Mouse (Mus musculus) embryo, embryonic 10 days (tissue): Measurements from ENCODE around the gene Wdr83.

Experiments used
- DNase-seq: peaks from one replicate; pipeline ENCODE4 v3.0.0-alpha.2; 2015; ENCODE audit warnings: low spot score

The Wdr83 gene

DNA sequence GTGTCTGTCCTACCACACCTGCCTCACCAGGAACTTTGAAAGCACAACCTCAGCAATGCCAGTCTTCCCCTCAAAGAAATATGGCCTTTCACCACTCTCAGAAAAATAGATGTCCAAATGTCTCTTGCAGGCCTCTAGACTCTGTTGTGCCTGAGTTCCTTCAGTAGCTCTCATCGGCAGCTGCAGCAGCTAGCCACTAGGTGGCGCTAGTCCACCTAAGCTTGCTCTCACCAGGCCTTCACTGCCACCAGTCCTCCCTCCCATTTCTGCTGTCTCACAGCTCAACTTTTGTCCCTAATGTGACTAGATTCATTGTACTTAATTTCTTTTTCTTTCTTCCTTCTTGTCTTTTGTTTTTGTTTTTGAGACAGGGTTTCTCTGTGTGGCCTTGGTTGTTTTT lies 4.1 kb downstream of the Wdr83 start:
- DNase-seq: peak; percentile 94

DNA sequence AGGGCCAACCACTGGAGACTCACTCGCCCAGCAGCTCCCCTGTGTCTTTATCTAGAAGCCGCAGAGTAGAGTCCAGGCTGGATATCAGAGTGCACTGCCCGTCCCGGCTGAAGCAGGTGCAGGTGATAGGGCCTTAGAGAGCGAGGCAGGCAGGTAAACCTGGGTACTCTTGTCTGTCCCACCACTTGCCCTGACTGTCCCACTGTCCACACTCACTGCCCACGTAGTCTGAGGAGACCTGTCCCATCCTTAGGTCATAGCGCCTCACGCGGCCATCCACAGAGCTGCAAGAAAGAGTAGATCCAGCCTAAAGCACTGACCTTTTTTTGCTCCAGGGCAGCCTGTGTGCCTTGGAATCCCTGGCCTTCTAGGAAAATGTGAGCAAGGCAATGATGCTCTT lies 5.1 kb downstream of the Wdr83 start:
- DNase-seq: peak; percentile 64

DNA sequence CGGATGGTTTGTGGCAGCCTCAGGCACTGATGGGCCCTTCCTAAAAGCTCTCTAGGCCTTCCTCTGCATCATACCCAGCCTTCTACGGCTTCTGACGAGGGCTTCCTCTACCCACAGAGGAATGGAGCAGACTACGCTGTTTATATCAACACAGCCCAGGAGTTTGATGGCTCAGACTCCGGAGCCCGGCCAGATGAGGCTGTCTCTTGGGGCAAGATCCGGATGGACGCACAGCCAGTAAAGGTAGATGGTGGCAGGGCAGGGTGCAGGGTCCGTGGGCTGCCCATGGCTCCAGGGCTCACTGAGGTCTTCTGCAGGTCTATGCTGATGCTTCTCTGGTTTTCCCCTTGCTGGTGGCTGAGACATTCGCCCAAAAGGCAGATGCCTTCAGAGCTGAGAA lies 6.5 kb downstream of the Wdr83 start:
- no peak for DNase-seq

DNA sequence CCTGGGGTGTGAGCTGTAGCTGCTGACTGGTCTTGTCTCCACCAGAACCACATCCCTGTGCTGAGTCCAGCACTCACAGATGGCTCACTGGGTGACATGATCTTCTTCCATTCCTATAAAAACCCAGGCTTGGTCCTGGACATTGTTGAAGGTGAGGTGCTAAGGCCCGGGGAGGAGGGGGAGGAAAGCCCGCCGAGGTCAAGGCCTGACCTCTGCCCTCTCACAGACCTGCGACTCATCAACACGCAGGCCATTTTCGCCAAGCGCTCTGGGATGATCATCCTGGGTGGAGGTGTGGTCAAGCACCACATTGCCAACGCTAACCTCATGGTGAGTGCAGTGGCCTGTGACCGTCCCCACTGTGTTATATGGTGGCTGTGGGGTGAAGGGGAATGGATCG lies 6.9 kb downstream of the Wdr83 start:
- DNase-seq: no peak

DNA sequence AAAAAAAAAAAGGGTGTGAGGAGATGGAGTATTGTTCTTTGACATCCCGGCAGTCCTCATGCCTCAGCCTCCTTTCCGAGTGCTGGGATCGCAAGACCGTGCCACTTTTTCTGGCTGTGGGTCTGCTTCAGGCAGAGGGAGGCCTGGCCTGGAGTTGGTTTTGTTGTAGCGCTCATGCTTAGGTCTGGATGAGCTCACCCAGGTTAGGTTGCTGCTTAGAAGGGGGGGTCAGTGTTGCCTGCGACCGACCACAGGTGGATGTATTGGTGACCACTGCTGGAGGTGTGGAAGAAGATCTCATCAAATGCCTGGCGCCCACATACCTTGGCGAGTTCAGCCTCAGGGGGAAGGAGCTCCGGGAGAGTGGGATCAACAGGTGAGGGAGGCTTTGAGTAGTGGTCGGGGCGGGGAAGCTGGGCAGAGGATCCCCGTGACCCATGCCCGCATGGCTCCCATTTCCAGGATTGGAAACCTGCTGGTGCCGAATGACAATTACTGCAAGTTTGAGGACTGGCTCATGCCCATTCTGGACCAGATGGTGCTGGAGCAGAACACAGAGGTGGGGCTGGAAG lies 8.0 kb downstream of the Wdr83 start:
- no peak for DNase-seq

DNA sequence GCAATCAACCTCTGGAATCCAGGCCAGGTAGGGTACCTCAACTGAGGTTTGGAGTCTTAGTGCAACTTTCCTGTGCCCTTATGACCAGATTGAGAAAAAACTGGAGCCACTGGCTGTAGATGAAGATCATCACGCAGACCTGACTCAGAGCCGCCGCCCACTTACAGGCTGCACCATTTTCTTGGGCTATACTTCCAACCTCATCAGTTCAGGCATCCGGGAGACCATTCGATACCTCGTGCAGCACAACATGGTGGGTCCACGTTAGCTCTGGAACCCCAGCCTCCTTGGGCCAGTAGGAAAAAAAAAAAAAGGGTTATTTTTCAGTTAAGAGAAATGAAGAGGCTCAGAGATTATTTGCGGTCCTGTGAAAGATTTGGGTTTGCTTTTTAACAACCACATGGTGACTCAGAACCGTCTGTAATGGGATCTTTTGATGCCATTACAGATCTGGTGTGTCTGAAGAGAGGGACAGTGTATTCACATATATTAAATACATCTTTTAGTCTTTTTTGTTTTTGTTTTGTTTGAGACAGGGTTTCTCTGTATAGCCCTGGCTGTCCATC lies 8.7 kb downstream of the Wdr83 start:
- DNase-seq: no peak

DNA sequence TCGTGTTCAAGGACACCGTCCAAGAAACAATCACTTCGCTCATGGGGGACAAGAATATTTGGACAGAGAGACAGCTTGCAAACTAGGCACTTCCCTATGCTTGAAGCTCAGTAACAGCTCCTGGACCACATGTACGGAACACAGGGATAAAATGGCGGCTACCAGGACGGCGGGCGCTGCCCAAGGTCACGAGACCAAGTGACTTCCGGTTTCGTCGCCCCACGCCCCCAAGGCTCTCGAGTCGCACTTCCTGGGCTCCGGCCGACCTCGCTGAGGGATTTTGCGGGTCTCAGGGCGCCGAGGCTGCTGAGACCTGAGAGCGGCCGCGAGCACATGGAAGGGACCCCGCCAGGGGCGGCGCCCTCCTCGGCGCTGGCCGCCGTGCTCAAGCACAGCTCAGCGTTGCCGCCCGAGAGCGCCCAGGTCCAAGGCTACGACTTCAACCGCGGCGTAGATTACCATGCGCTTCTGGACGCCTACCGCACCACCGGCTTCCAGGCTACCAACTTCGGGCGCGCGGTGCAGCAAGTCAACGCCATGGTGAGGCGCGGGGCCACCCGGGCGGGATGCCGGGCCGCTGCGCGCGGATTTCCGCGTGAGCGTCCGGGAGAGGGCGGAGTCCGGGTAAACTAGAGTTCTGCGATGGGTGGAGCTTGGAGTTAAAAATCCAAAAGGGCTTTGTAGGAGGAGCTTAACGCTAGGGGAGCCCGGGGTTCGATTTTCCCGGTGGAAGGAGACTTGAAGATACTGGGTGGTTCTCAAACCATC lies 9.4 kb downstream of the Wdr83 start, which contains the start of gene Dhps:
Gene Dhps (plus strand): TSS at position 244 of the 768 bp plus-strand sequence.
- peak; percentile 98 for DNase-seq

DNA sequence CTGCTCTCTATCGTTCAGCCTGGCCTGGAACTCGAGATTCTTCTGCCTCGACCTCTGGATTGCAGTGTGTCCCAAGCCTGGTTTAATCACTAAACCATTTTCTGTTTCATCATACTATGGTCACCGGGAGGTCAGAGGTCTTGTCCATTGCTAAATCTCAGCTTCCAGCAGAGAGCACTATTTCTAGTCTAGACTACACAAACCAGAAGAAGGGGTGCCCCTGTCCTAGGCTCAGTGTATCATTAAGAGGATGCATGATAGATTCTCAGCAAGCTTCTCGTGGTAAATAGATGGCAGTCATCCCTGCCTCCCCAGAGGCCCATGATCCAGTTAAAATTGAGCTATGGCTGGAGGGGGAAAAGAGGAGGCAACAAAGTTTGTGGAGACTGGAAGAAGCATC lies 10.1 kb downstream of the Wdr83 start:
- peak; percentile 23 for DNase-seq

DNA sequence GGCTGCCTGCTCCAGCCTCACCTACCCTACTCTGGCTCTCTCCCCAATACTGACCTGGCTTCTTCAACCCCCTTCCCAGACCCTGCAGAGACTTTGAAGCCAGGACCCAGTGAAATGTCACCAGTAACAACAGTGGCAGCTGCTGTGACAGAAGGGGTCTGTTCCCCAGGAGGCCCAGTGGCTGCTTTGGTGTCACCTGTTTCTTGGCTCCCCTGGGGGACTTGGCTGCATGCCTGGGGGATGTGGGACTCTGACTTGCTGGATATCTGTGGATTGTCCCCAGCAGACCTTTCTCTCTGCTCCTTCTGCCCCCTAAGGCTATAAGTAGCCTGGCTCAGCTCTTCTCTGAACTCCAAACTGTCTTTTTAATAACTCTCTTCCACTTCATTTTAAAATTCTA lies 13.1 kb downstream of the Wdr83 start, which contains the start of gene Gm5741:
Gene Gm5741 (minus strand): TSS at position 1 of the 400 bp plus-strand sequence.
- DNase-seq: no peak

DNA sequence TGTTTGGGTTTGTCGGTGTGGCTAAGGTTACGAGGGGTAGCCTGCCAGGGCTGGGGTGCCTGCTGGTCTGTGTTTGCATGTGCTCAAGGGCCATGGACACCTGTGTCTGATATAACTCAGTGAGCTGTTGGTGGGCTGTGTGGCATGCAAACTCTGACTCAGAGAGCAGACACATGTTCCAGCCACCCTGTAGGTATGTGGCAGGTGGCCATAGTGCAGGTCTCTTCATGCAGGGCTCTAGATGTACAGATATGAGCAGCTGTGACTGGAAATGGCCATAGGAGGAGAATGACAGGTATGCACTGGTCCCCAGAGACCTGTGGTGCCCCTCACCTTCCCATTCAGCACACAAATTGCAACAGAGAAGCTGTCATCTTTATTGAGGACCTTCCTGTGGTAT lies 14.0 kb downstream of the Wdr83 start:
- no peak for DNase-seq

DNA sequence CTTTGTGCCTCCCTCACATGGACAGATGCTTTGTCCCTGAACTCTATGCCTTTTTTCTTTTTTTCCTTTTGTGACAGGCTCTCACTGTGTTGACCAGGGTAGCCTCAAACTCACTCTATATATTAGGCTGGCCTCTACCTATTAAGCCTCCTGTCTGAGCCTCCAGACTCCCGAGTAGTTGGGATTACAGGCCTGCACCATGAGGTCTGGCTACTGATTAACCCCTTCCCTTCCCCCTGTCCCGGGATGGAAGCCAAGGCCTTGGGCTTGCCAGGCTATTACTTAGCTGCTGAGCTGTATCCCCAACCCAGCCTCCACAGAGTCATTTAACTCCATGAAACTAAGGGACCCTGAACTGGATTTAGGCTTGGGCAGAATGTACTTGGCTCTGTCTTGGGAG lies 15.9 kb downstream of the Wdr83 start:
- DNase-seq: no peak

DNA sequence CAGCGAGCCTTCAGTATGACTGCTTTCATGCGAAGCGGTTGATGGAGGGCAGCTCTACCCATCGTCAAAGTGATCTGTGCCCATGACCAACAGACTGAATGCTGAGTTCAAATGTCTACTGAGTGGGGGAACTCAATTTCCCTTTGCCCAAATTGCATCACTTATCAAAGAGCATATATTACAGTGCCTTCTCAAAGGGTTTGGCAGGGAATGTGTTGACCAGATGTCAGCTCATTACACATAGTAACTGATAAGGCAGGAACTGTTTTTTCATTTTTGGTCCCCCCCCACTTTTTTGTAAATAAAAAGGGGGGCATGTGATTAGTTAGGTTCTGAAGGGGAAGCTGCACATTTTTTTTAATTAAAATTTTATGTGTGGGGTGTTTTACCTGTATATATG lies 18.5 kb downstream of the Wdr83 start:
- DNase-seq: no peak

DNA sequence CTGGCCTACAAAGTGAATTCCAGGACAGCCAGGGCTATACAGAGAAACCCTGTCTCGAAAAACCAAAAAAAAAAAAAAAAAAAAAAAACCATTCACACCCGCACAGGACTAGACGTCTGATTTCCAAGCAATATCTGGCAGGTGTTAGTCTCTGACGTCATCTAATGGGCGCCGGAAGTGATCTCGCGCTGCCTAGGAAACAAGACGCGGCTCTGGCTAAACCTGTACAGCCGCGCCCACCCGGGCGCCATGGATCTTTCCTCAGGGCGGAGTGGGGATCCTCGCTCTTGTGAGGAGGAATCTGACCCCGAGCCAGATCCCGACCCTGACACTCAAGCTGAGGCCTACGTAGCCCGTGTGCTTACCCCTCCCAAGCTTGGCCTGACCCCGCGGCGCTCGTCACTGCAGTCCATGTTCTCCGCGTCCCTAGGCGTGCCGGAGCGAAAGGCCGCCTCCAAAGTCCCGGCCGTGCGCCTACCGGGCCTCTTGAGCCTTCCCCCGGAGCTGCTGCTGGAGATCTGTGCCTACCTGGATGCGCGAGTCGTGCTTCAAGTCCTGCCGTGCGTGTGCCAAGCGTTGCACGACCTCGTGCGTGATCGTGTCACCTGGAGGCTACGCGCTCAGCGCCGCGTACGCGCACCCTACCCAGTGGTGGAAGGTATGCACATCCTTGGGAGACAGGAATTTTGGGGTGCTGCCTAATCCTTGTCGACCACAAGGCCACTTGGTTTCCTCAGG lies 21.1 kb downstream of the Wdr83 start, which contains the start of gene Fbxw9:
Gene Fbxw9 (plus strand): TSS at position 177 of the 738 bp plus-strand sequence.
- DNase-seq: peak; percentile 95

DNA sequence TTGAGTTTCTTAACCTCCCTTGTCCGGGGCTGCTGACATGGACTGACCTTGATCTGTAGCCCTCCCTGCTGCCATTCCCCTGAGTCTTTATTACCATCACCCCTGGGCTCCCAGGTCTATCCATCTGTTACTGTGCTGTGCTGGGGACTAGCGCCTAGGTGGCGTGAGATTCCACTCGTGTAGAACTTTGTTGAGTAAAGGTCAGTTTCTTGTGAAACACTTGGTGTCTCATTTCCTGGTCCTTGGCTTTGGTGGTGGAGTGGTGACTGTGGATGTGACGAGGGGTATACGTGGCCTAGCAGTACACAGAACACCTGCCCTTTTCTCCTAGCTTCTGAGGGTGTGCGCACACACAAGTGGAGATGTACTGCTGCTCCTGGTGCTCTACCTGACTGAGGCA lies 23.7 kb downstream of the Wdr83 start:
- DNase-seq: no peak

DNA sequence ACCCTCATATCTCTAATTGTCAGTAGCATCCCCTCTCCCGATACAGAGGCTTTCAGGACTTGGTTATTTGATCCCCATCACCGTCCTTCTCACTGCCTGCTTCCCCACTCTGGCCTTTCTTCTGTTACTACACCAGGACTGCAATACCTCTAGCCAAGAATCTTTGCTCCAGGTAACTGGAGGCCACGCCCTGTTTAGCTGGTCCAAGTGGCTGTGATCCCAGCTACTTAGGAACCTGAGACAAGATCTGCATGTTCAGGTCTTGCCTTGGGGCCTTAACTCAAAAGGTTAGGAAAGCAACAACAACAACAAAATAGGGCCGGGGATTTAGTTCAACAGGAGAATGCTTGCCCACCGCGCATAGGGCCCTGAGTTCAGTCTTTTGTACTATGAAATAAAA lies 37.5 kb downstream of the Wdr83 start:
- DNase-seq: no peak

DNA sequence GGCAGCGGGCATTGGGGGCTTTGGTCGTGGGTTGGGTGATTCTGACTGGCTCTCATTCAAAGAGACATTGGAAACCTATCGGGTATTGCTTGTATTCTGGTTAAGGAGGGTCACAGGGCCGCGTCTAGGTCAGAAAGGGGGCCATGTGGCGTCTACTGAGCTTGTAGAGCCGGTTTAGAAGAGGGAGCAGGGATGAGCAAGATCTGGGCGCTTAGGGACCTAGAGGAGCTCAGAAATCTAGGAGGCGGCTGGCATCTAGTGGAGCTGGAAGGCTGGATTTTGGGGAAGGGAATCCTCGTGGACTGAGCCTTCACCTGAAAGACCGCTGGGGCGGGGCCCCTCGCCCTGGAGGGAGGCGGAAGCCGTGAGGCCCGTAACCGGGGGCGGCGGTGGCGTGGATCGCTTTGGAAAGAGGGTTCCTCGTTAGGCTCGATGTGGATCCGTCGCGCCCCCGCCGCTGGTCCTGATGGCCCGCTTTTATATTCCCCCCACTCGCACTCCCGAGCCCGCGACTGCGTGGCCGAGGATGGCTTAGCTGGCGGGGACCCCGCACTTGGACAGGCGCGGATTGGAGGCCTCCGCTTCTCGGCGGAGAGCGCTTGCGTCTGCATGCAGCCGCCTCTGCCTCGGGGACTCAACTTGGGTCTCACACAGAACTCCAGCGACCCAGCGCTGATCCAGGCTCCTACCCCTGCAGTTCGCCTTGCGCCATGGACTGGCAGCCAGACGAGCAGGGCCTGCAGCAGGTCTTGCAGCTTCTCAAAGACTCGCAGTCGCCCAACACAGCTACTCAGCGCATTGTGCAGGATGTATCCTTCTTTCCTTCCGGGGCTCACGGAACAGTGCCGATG lies 43.2 kb downstream of the Wdr83 start:
- DNase-seq: peak; percentile 68

DNA sequence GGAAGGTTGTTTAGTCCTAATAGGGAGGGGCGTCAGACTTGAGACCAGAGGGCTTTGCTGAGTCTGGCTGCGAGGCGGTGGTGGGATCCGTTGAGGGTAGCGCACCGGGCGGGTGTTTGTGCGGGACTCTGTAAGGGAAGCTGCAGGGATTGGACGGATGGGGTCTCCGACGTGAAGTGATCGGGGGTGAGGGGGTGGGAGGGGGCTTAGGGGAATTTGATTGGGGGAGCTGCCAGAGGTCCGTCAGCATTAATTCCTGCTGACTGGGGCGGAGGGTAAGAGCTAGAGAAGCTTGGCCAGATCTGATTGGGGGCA lies 43.8 kb downstream of the Wdr83 start:
- DNase-seq: peak; percentile 72

DNA sequence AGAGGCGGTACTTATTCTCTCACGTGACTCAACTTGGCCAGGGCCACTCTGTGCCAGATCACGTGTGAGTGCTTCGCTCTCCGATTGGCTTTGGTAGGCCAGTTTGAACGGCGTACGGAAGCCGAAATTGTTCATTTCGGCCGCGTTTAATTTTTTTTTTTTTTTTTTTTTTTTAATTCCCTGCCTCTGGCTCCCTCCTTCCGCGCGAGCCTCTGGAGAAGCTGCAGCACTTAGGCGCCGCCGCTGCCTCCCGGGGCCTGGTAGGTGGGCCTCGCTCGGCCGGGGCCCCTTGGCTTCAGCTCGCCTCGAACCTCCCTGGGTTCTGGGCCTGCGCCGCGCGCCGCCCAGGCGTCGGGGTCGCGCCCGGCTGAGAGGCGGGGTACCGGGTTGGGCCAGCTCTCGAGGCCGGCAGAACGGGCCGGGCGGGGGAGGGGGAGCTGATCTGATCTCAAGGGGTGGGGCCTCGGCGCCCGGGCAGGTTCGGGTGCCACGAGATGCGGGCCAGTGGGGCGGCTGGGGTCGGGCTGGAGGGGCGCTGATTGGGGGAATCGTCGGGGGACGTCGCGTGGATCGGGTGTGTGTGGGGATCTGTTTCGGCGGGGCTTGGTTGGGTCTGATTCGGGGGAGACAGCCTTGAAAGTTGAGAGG lies 44.3 kb downstream of the Wdr83 start, which contains the start of gene Tnpo2:
Gene Tnpo2 (plus strand): TSS at position 198 of the 648 bp plus-strand sequence.
- peak; percentile 98 for DNase-seq

DNA sequence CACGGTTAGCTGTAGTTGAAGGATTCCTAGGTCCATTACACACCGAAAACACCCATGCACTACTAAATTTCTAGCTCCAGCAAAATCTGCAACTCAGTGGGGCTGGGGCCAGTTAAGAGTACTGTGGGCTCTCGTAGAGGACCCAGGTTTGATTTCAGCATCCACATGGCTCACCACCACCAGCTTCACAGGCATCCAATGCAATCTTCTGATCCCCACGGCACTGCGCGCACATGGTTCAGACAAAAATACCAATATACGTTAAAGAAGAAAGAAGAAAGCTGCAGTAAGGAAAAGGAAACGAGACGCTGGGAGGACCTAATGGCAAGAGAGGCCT lies 44.8 kb downstream of the Wdr83 start:
- no peak for DNase-seq

DNA sequence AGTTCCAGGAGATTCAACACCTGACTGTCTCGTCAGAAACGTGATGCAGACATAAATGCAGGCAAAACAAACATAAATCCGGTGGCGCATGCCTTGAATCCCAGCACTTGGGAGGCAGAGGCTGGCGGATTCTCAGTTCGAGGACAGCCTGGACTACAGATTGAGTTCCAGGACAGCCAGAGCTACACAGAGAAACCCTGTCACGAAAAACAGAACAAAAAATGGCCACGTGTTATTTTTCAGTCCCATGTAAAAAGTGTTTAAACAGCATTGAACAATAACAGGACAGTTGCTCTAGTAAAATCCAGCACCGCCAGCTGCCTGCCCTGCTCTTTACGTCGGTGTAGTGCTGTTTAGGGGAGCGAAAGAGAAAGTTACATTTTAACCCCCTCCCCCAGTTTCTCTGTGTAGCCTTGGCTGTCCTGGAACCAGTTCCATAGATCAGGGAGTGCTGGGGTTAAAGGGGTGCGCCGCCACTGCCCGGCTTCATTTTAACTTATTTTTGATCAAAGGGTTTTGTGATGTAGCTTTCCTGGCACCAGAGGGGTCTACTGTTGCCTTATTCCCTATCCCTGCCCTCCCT lies 45.3 kb downstream of the Wdr83 start:
- no peak for DNase-seq

DNA sequence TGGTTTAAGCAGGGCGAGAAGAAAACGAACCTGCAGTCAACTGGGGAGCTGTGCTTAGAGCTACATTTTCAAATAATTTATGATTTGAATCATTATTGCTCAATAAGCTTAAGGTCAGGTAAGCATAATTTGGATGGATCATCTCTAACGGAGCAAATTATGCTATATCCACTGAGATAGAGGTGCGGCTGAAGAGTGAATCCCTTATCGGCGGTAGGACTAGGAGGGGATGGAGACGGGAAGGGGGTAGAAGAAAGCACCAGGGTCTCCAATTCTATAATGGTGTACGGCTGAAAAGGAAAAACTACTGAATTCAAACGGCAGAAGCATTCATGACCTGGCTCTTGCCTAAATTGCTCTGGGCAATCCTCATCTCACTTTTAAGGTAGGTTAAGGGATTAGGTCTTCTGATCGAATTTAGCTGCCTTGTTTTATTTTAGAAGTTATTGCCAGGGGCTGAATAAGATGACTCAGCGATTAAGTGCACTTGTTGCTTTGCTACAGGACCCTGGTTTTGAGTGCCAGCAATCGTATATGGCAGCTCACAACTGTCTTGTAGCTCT lies 45.9 kb downstream of the Wdr83 start:
- DNase-seq: peak; percentile 49
